Mouse (Mus musculus): ENCODE measurements around the gene Flt1.

GRCm38 (mm10) chr5:147527006-147527405, 198.8 kb downstream of the Flt1 start:
- no peak for TF ChIP-seq EP300 (optimal IDR thresholded peaks at IDR 0.05)
- TF ChIP-seq CTCF (IDR thresholded peaks at IDR 0.05; ENCODE audit: low read depth): no peak

All from stomach, postnatal 0 days (tissue).